Mouse (Mus musculus) liver, embryonic 14.5 days (tissue): Measurements from ENCODE around the gene Slc25a21.

Source experiments
- CTCF ChIP-seq: IDR thresholded peaks from 2 replicates; pipeline ENCODE4 v1.5.1; 2016; ENCODE audit warnings: antibody characterized with exemption, low read depth, control low read depth
- EP300 ChIP-seq: IDR thresholded peaks from 2 replicates; pipeline ENCODE4 v1.6.1; 2016; ENCODE audit warnings: antibody characterized with exemption, low read depth

DNA sequence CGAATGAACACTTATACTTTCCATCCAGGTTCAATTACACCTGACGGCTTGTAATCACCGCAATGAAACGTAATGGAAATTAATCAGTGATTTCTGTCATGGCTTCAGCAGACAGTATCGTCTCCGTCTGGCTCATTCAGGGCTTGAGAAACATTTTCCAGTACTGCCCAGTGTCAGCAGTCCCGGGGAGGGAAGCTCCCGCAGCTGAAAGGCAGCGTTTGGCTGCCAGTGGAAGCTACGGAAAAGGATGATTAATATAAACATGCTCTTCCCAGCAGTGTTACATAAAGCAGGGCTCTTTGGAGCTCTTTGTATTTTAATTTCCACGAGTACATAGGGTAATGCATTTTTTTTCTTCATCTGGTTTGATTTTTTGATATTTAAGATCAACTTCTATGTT is 239.0 kb downstream of the Slc25a21 start:
- TF ChIP-seq CTCF, result no peak
- TF ChIP-seq EP300, result no peak
